In genomic region chr7:27258205-27258899, GRCm38 (mm10) we compare ENCODE assay signal across 8 mouse cellular contexts. TPM values are rescaled to one million over a fixed set of nuclear protein-coding genes. Genes with fewer than 3 reads are reported as not detected.
DNase-seq lines count a peak whose midpoint lies in the region; ATAC-seq and TF ChIP-seq lines count a peak whose summit lies in the region.

Gene Numbl, plus strand, starts transcription at chr7:27258433.

- H3K4me1 ChIP-seq in ES-Bruce4 (ENCODE audit: control insufficient read depth, insufficient read depth, low read length) = peaks cover 2% of the 10 kb centered on the region
- H3K4me1 ChIP-seq in forebrain, embryonic 14.5 days (ENCODE audit: control insufficient read depth, insufficient read depth, low read length) = peaks cover 27% of the 10 kb centered on the region
- peaks cover 46% of the 10 kb centered on the region for H3K4me1 ChIP-seq in neural tube, embryonic 15.5 days

- H3K9ac ChIP-seq in ES-Bruce4 (ENCODE audit: low read depth, poor library complexity, severe bottlenecking) = peak within 1 kb of the TSS; percentile 85
- peak within 1 kb of the TSS; percentile 91 for H3K9ac ChIP-seq in forebrain, embryonic 14.5 days (ENCODE audit: low read length)
- peak within 1 kb of the TSS; percentile 87 for H3K9ac ChIP-seq in neural tube, embryonic 15.5 days (replicated peaks)

- no peaks in the 10 kb centered on the region for H3K27me3 ChIP-seq in ES-Bruce4 (ENCODE audit: control insufficient read depth, insufficient read depth, low read length, poor library complexity, severe bottlenecking)
- no peaks in the 10 kb centered on the region for H3K27me3 ChIP-seq in forebrain, embryonic 14.5 days (replicated peaks; ENCODE audit: control insufficient read depth, insufficient read depth, low read length)
- H3K27me3 ChIP-seq in neural tube, embryonic 15.5 days (replicated peaks) = no peaks in the 10 kb centered on the region

- H3K4me3 ChIP-seq in ES-Bruce4 (ENCODE audit: low read depth, low read length) = peak within 1 kb of the TSS; percentile 76
- H3K4me3 ChIP-seq in forebrain, embryonic 14.5 days (ENCODE audit: low read depth, low read length) = peak within 1 kb of the TSS; percentile 74
- H3K4me3 ChIP-seq in neural tube, embryonic 15.5 days (replicated peaks) = peak within 1 kb of the TSS; percentile 72

- WGBS in forebrain, embryonic 14.5 days = under 1% methylated on average over 42 of the region's 47 CpGs
- under 1% methylated on average over 44 of the region's 47 CpGs for WGBS in neural tube, embryonic 15.5 days

- ATAC-seq in cerebellum, adult (ENCODE audit: insufficient number of reproducible peaks, low FRiP score, low TSS enrichment) = peak; percentile 59
- ATAC-seq in forebrain, embryonic 14.5 days = peak; percentile 73
- peak; percentile 79 for ATAC-seq in neural tube, embryonic 15.5 days (ENCODE audit: low FRiP score)

- no peak for TF ChIP-seq CTCF in ES-Bruce4 (IDR thresholded peaks at IDR 0.05; ENCODE audit: low read depth, low read length)

- H3K27ac ChIP-seq in ES-Bruce4 (ENCODE audit: insufficient read depth, low read length) = peak within 1 kb of the TSS; percentile 82
- H3K27ac ChIP-seq in forebrain, embryonic 14.5 days (ENCODE audit: low read depth, low read length) = peak within 1 kb of the TSS; percentile 87
- H3K27ac ChIP-seq in neural tube, embryonic 15.5 days (replicated peaks) = peak within 1 kb of the TSS; percentile 90

- intact Hi-C loops in heart, postnatal 14 days (cut with DNase I) = loop anchor here (2.0 kb wide), 1 partner anchor 24 kb away; no protein-coding TSS in a partner anchor

- 0 out of 2 replicates have a peak, but pooled peaks cover 2% of the 10 kb centered on the region for H3K36me3 ChIP-seq in ES-Bruce4 (ENCODE audit: control insufficient read depth, insufficient read depth, low read length, poor library complexity, severe bottlenecking)
- peaks cover 20% of the 10 kb centered on the region for H3K36me3 ChIP-seq in forebrain, embryonic 14.5 days (ENCODE audit: control insufficient read depth, insufficient read depth, low read length)
- peaks cover 15% of the 10 kb centered on the region for H3K36me3 ChIP-seq in neural tube, embryonic 15.5 days

- no peak for TF ChIP-seq EP300 in ES-Bruce4 (IDR thresholded peaks at IDR 0.05; ENCODE audit: insufficient read depth, low read depth, low read length)

- peak; percentile 95 for DNase-seq in forebrain, embryonic 14.5 days (ENCODE audit: low spot score)
- peak; percentile 92 for DNase-seq in heart, postnatal 14 days
- DNase-seq in layer of hippocampus, adult 11-12 months (ENCODE audit: low spot score) = peak; percentile 93
- DNase-seq in lung, adult 18-20 months = peak; percentile 93 to 96
- peak; percentile 95 for DNase-seq in testis, postnatal 14 days (ENCODE audit: low spot score)

- peak within 1 kb of the TSS; percentile 88 for H3K4me2 ChIP-seq in forebrain, embryonic 14.5 days (ENCODE audit: low read length)
- peak within 1 kb of the TSS; percentile 84 for H3K4me2 ChIP-seq in neural tube, embryonic 15.5 days

- no peaks in the 10 kb centered on the region for H3K9me3 ChIP-seq in ES-Bruce4 (replicated peaks; ENCODE audit: control insufficient read depth, insufficient read depth, low read length, poor library complexity, severe bottlenecking)
- no peaks in the 10 kb centered on the region for H3K9me3 ChIP-seq in forebrain, embryonic 14.5 days (replicated peaks; ENCODE audit: control insufficient read depth, low read length)
- no peaks in the 10 kb centered on the region for H3K9me3 ChIP-seq in neural tube, embryonic 15.5 days (replicated peaks)

- TF ChIP-seq POLR2A in ES-Bruce4 (IDR thresholded peaks at IDR 0.05; ENCODE audit: insufficient read depth, low read length) = no peak

RNA-seq across cellular contexts. Expression of gene Numbl, which starts in this region (rescaled TPM):
- 32.9 and 38.5 TPM in 2 replicates for polyA plus RNA-seq in ES-Bruce4 (2011; ENCODE audit: insufficient read depth, insufficient read length, low read depth, missing spikeins)
- polyA plus RNA-seq in forebrain, embryonic 14.5 days (2014; fragmentation: Nextera tagmentation; extraction: Ambion mirVana) = 22.9 and 28.6 TPM in 2 replicates
- 1 to 10 TPM; 7.9 to 8.5 TPM for total RNA-seq in heart, postnatal 14 days (2021)
- 47.7 and 60.7 TPM in 2 replicates for polyA plus RNA-seq in neural tube, embryonic 15.5 days (2015; fragmentation: Nextera tagmentation; extraction: Ambion mirVana)

Comparison
In these comparisons a context has a peak if more than half of its experiments do, and no peak if none do; other contexts are left out.
1. Peak in every context shown above with its lines: DNase-seq, ATAC-seq, H3K4me3 ChIP-seq and H3K27ac ChIP-seq.